Mouse (Mus musculus) limb, embryonic 13.5 days (tissue): Measurements from ENCODE around the gene Upb1. TPM values are rescaled to one million over a fixed set of nuclear protein-coding genes. Genes with fewer than 3 reads are reported as not detected.
"Not testable (repeated sequence)": the region's sequence is repeated elsewhere in the genome, so short reads cannot be mapped to it uniquely, and the experiment has no call there.

Experiments used
- ATAC-seq: fragments of 200-750 bp; cut with Nextera tagmentation; 2 replicates; pipeline ENCODE4 v1.8.0; 2017; ENCODE audit warnings: low read depth, moderate number of reproducible peaks, moderate TSS enrichment; ENCODE audit not compliant: low FRiP score
- H3K27ac ChIP-seq: fragments of 300-500 bp; sonication (generic); 2 replicates; pipeline ENCODE4 v1.5.1; 2015; ENCODE audit warnings: inconsistent platforms, mild to moderate bottlenecking, moderate library complexity
- H3K27me3 ChIP-seq: fragments of 300-500 bp; sonication (generic); 2 replicates; pipeline ENCODE4 v1.6.1; 2015; ENCODE audit warnings: mild to moderate bottlenecking, inconsistent platforms
- H3K36me3 ChIP-seq: fragments of 300-500 bp; sonication (generic); 2 replicates; pipeline ENCODE4 v1.6.1; 2015; ENCODE audit warnings: inconsistent platforms, mild to moderate bottlenecking, moderate library complexity
- H3K4me1 ChIP-seq: fragments of 300-500 bp; sonication (generic); 2 replicates; pipeline ENCODE4 v1.6.1; 2015; ENCODE audit warnings: inconsistent platforms
- H3K4me2 ChIP-seq: fragments of 300-500 bp; sonication (generic); replicated peaks from 2 replicates; pipeline ENCODE4 v1.6.1; 2015; ENCODE audit warnings: inconsistent platforms, mild to moderate bottlenecking, moderate library complexity
- H3K4me3 ChIP-seq: fragments of 300-500 bp; sonication (generic); 2 replicates; pipeline ENCODE4 v1.5.1; 2015; ENCODE audit warnings: moderate library complexity, mild to moderate bottlenecking, inconsistent platforms
- H3K9ac ChIP-seq: fragments of 300-500 bp; sonication (generic); 2 replicates; pipeline ENCODE4 v1.6.1; 2015; ENCODE audit warnings: mild to moderate bottlenecking, inconsistent platforms
- H3K9me3 ChIP-seq: fragments of 300-500 bp; sonication (generic); 2 replicates; pipeline ENCODE4 v1.6.1; 2016; ENCODE audit warnings: inconsistent platforms
- WGBS: fragments of 180-500 bp; shearing (Covaris S2); methylation state at CpG from one replicate; pipeline ENCODE4 v1.1.7; 2015; 5-methylcytosine and 5-hydroxymethylcytosine counted together
- polyA plus RNA-seq: library from polyadenylated mRNA; unstranded; fragments of >200 nt; fragmentation: Nextera tagmentation; extraction: Ambion mirVana; gene quantifications from 2 replicates; pipeline ENCODE4 v1.2.1, GENCODE M21; 2015

The Upb1 gene
- polyA plus RNA-seq, 1 experiment from 2014 or later: 0.67 TPM

- H3K4me2 ChIP-seq: no peak overlapping the region
- H3K4me3 ChIP-seq: no peak overlapping the region
- no peaks in the 10 kb centered on the region for H3K27me3 ChIP-seq
- ATAC-seq: no peak
- H3K9me3 ChIP-seq: no peaks in the 10 kb centered on the region
- H3K9ac ChIP-seq: no peak overlapping the region
- no peaks in the 10 kb centered on the region for H3K36me3 ChIP-seq
- 41% methylated on average over 5 of the region's 5 CpGs for WGBS
- H3K4me1 ChIP-seq: 0 out of 2 replicates have a peak, but pooled peaks cover 5% of the 10 kb centered on the region
- H3K27ac ChIP-seq: no peak overlapping the region
Measured at GRCm38 (mm10) chr10:75474571-75474970, 73.7 kb downstream of the Upb1 start.

GRCm38 (mm10) chr10:75475139-75475850 lies 74.4 kb downstream of the Upb1 start:
- not testable (repeated sequence) for H3K36me3 ChIP-seq, H3K4me3 ChIP-seq, H3K27me3 ChIP-seq, ATAC-seq, H3K4me2 ChIP-seq, H3K4me1 ChIP-seq, H3K9ac ChIP-seq, H3K9me3 ChIP-seq, H3K27ac ChIP-seq
- 41% methylated on average over 5 of the region's 6 CpGs for WGBS

DNA sequence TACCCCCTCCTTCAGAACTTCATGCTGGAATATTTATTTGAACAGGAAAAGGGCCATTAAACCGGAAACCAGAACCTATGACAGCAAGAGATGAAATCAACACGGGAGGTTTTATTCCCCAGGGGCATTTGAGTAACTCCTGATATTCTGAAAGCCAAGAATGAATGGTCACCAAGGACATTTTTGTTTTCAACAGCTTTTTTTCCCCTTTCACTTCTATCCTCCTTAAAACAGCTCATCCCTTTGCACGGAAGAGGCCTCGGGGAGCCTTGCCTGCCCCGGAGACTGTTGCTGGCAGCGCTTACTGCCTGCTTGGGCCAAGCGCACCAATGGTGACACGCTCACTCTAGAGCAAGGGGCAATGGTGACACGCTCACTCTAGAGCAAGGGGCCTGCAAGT lies 76.1 kb downstream of the Upb1 start:
- Histone ChIP-seq H3K4me3 (no peak overlapping the region), H3K9me3 (no peaks in the 10 kb centered on the region), H3K9ac (no peak overlapping the region), H3K4me2 (no peak overlapping the region), H3K4me1 (0 out of 2 replicates have a peak, but pooled peaks cover 5% of the 10 kb centered on the region), H3K27me3 (no peaks in the 10 kb centered on the region), H3K27ac (no peak overlapping the region), H3K36me3 (no peaks in the 10 kb centered on the region)
- WGBS: 71% methylated on average over 9 of the region's 9 CpGs
- ATAC-seq: no peak

GRCm38 (mm10) chr10:75479955-75480354 lies 79.0 kb downstream of the Upb1 start:
- WGBS: 87% methylated on average over 2 of the region's 2 CpGs
- no peak overlapping the region for H3K4me3 ChIP-seq
- H3K27me3 ChIP-seq: no peaks in the 10 kb centered on the region
- ATAC-seq: no peak
- 0 out of 2 replicates have a peak, but pooled peaks cover 5% of the 10 kb centered on the region for H3K4me1 ChIP-seq
- H3K36me3 ChIP-seq: no peaks in the 10 kb centered on the region
- H3K9me3 ChIP-seq: no peaks in the 10 kb centered on the region
- no peak overlapping the region for H3K9ac ChIP-seq
- H3K27ac ChIP-seq: no peak overlapping the region
- no peak overlapping the region for H3K4me2 ChIP-seq

- no peak overlapping the region for H3K4me2 ChIP-seq
- 0 out of 2 replicates have a peak, but pooled peaks cover 5% of the 10 kb centered on the region for H3K4me1 ChIP-seq
- no peaks in the 10 kb centered on the region for H3K36me3 ChIP-seq
- no peak for ATAC-seq
- H3K27me3 ChIP-seq: no peaks in the 10 kb centered on the region
- no peak overlapping the region for H3K27ac ChIP-seq
- H3K9me3 ChIP-seq: no peaks in the 10 kb centered on the region
- 77% methylated on average over 4 of the region's 4 CpGs for WGBS
- no peak overlapping the region for H3K9ac ChIP-seq
- no peak overlapping the region for H3K4me3 ChIP-seq
Measured at GRCm38 (mm10) chr10:75481703-75482102, 80.8 kb downstream of the Upb1 start.

GRCm38 (mm10) chr10:75482271-75482670 lies 81.4 kb downstream of the Upb1 start:
- Histone ChIP-seq H3K36me3 (no peaks in the 10 kb centered on the region), H3K4me2 (no peak overlapping the region), H3K9me3 (no peaks in the 10 kb centered on the region), H3K27ac (no peak overlapping the region), H3K4me3 (no peak overlapping the region), H3K27me3 (no peaks in the 10 kb centered on the region), H3K9ac (no peak overlapping the region), H3K4me1 (no peaks in the 10 kb centered on the region)
- 74% methylated on average over 5 of the region's 5 CpGs for WGBS
- no peak for ATAC-seq

DNA sequence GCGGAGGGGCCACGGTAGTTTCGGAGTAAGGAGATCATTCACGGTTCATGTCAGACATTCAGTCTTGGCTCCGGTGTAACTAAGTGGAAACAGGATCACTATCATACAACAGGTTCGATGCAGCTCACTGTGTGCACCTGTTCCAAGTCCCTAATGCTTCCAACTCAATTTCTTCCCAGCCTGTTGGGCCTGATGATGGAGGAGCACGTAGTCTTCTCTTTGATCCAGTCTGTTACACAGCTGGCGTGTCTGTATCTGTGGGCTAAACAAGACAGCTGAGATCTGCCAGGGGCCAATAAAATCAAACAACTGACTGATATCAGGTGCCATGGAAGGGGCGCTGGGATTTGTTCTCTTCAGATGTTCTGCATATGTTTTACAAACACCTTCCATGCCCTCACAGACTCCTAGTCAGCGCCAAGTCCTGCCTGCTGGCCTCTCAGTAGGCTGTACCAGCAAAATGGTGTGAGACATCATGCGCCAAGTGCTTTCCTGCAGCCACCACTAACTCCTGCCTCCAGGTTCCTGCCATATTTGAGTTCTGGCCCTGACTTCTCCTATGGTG lies 82.1 kb downstream of the Upb1 start:
- Histone ChIP-seq H3K9me3 (no peaks in the 10 kb centered on the region), H3K4me2 (no peak overlapping the region), H3K9ac (no peak overlapping the region), H3K27me3 (no peaks in the 10 kb centered on the region), H3K27ac (no peak overlapping the region), H3K4me3 (no peak overlapping the region), H3K36me3 (no peaks in the 10 kb centered on the region), H3K4me1 (no peaks in the 10 kb centered on the region)
- peak; percentile 52; the same call in 1 of the 2 replicates for ATAC-seq
- 70% methylated on average over 11 of the region's 11 CpGs for WGBS

- ATAC-seq: no peak
- H3K4me3 ChIP-seq: no peak overlapping the region
- WGBS: 89% methylated on average over 6 of the region's 6 CpGs
- H3K9ac ChIP-seq: no peak overlapping the region
- no peak overlapping the region for H3K27ac ChIP-seq
- H3K9me3 ChIP-seq: no peaks in the 10 kb centered on the region
- H3K27me3 ChIP-seq: no peaks in the 10 kb centered on the region
- no peak overlapping the region for H3K4me2 ChIP-seq
- no peaks in the 10 kb centered on the region for H3K36me3 ChIP-seq
- H3K4me1 ChIP-seq: no peaks in the 10 kb centered on the region
Measured at GRCm38 (mm10) chr10:75484066-75484465, 83.2 kb downstream of the Upb1 start.

GRCm38 (mm10) chr10:75484767-75485166 lies 83.9 kb downstream of the Upb1 start:
- Histone ChIP-seq H3K27ac (no peak overlapping the region), H3K4me2 (no peak overlapping the region), H3K9me3 (no peaks in the 10 kb centered on the region), H3K36me3 (no peaks in the 10 kb centered on the region), H3K9ac (no peak overlapping the region), H3K27me3 (no peaks in the 10 kb centered on the region), H3K4me3 (no peak overlapping the region), H3K4me1 (no peaks in the 10 kb centered on the region)
- no peak for ATAC-seq
- 61% methylated on average over 6 of the region's 6 CpGs for WGBS

DNA sequence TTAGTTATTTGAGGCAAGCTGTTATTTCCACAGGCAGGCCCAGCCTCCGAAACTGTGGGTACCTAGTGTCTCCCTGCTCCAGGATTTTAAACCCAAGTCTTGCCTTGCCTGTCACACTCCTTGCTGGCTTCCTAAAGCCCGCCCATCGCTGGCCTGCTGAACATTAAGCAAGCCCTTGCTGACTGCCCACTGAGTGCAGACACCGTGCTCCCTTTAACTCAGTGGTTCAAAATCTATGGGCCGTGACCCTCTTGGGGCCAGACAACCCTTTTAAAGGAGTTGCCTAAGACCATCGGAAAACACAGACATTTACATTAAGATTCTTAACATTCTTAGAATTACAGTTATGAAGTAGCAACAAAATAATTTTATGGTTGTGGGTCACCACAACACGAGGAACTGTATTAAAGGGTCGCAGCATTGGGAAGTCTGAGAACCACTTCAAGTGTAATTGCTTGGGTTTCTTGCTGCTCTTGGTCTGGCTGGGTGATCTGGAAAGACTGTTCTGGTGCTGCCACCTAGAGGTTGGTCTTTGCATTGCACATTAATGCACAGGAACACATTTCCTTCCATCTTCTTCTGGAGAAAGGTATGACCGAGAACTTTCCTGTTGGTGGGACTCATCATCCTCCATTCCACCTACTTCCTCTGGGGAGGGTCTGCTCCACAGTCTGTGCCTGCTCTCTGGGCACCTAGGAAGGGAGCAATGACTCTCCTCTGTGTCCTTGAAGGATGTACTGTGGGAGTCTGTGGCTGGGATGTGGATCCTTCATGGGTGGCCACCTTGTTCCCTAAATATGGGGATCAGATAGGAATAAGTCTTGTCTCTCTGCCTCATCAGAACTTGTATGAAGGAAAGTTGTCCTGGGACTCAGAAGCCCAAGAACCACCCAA lies 85.4 kb downstream of the Upb1 start:
- peak; percentile 57; the same call in 1 of the 2 replicates for ATAC-seq
- 51% methylated on average over 9 of the region's 9 CpGs for WGBS
- Histone ChIP-seq H3K27ac (no peak overlapping the region), H3K27me3 (no peaks in the 10 kb centered on the region), H3K9me3 (no peaks in the 10 kb centered on the region), H3K9ac (no peak overlapping the region), H3K4me3 (no peak overlapping the region), H3K36me3 (no peaks in the 10 kb centered on the region), H3K4me2 (no peak overlapping the region), H3K4me1 (no peaks in the 10 kb centered on the region)

DNA sequence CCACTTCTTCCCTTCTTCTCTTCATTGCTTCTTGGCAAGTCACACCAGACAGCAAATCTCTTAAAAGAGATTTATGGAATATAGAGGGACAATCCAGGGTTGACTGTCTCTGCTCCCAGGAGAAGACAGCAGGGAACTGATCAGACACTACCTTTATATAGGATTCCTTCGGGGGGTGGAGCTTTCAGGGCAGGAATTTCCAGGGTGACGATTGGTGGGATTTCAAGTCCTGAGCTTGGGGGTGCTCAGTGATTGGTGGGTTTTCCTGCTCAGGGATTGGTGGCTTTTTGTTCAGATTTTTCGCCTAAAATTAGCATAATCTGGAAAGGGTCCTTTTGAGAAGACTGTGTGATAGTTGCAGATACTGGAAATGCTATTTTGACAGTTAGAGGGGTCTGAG lies 86.2 kb downstream of the Upb1 start:
- ATAC-seq: no peak
- Histone ChIP-seq H3K9ac (no peak overlapping the region), H3K9me3 (no peaks in the 10 kb centered on the region), H3K4me2 (no peak overlapping the region), H3K27me3 (no peaks in the 10 kb centered on the region), H3K4me3 (no peak overlapping the region), H3K27ac (no peak overlapping the region), H3K36me3 (no peaks in the 10 kb centered on the region), H3K4me1 (no peaks in the 10 kb centered on the region)
- 71% methylated on average over 3 of the region's 3 CpGs for WGBS

- ATAC-seq: no peak
- Histone ChIP-seq H3K27me3 (no peaks in the 10 kb centered on the region), H3K9me3 (no peaks in the 10 kb centered on the region), H3K36me3 (no peaks in the 10 kb centered on the region), H3K9ac (no peak overlapping the region), H3K4me2 (no peak overlapping the region), H3K4me3 (no peak overlapping the region), H3K27ac (no peak overlapping the region), H3K4me1 (no peaks in the 10 kb centered on the region)
- WGBS: 67% methylated on average over 2 of the region's 2 CpGs
Measured at GRCm38 (mm10) chr10:75489522-75489921, 88.6 kb downstream of the Upb1 start.
